Mouse (Mus musculus): ENCODE data around the gene Tcirg1. TPM values are rescaled to one million over a fixed set of nuclear protein-coding genes. Genes with fewer than 3 reads are reported as not detected.

Tcirg1 gene
- polyA plus RNA-seq, 2 experiments = 15.4 to 47.1 TPM

GRCm38 (mm10) chr19:3926685-3927084 is 19.8 kb upstream of the Tcirg1 start:
- H3K27ac ChIP-seq = no peak overlapping the region
- H3K9ac ChIP-seq (replicated peaks) = no peak overlapping the region
- DNase-seq (ENCODE audit: low read depth in 3 of 3, low spot score in 3 of 3) (no peak), ATAC-seq (ENCODE audit: insufficient read depth) (no peak)
- 72% methylated on average over 6 of the region's 6 CpGs for WGBS (ENCODE audit: insufficient replicate concordance)
- H3K27me3 ChIP-seq (ENCODE audit: control insufficient read depth, insufficient read depth, low read length) = no peaks in the 10 kb centered on the region
- TF ChIP-seq EP300 (IDR thresholded peaks at IDR 0.05; ENCODE audit: low read depth) = no peak
- no peak for TF ChIP-seq CTCF (IDR thresholded peaks at IDR 0.05; ENCODE audit: low read depth)
- H3K4me2 ChIP-seq (ENCODE audit: low read depth) = no peak overlapping the region
- H3K9me3 ChIP-seq (ENCODE audit: control insufficient read depth, low read length) = no peaks in the 10 kb centered on the region
- H3K36me3 ChIP-seq (replicated peaks; ENCODE audit: control insufficient read depth, insufficient read depth, low read depth) = no peaks in the 10 kb centered on the region
- H3K4me3 ChIP-seq (ENCODE audit: insufficient read depth in 1 of 2, low read depth in 2 of 2, low read length in 2 of 2) = no peak overlapping the region
- H3K4me1 ChIP-seq (replicated peaks; ENCODE audit: control insufficient read depth in 2 of 2, insufficient read depth in 2 of 2, low read length in 1 of 2) = peaks cover 3 to 16% of the 10 kb centered on the region in 2 experiments

- 42% methylated on average over 3 of the region's 3 CpGs for WGBS (ENCODE audit: insufficient replicate concordance)
- Histone ChIP-seq H3K9me3 (ENCODE audit: control insufficient read depth, low read length) (no peaks in the 10 kb centered on the region), H3K27me3 (ENCODE audit: control insufficient read depth, insufficient read depth, low read length) (no peaks in the 10 kb centered on the region), H3K4me2 (ENCODE audit: low read depth) (no peak overlapping the region), H3K27ac (no peak overlapping the region), H3K9ac (replicated peaks) (no peak overlapping the region), H3K4me3 (ENCODE audit: insufficient read depth in 1 of 2, low read depth in 2 of 2, low read length in 2 of 2) (no peak overlapping the region), H3K36me3 (replicated peaks; ENCODE audit: control insufficient read depth, insufficient read depth, low read depth) (no peaks in the 10 kb centered on the region), H3K4me1 (replicated peaks; ENCODE audit: control insufficient read depth in 2 of 2, insufficient read depth in 2 of 2, low read length in 1 of 2) (peaks cover 3 to 16% of the 10 kb centered on the region in 2 experiments)
- peak; percentile 37; the same call in 1 of the 2 replicates for TF ChIP-seq CTCF (IDR thresholded peaks at IDR 0.05; ENCODE audit: low read depth)
- TF ChIP-seq EP300 (IDR thresholded peaks at IDR 0.05; ENCODE audit: low read depth) = no peak
- ATAC-seq (ENCODE audit: insufficient read depth) (no peak), DNase-seq (ENCODE audit: low read depth in 3 of 3, low spot score in 3 of 3) (no peak)
Measured at GRCm38 (mm10) chr19:3926279-3926678, 19.3 kb upstream of the Tcirg1 start.

- Histone ChIP-seq H3K9ac (replicated peaks) (no peak overlapping the region), H3K4me1 (replicated peaks; ENCODE audit: control insufficient read depth in 2 of 2, insufficient read depth in 2 of 2, low read length in 1 of 2) (peaks cover 3 to 16% of the 10 kb centered on the region in 2 experiments), H3K9me3 (ENCODE audit: control insufficient read depth, low read length) (no peaks in the 10 kb centered on the region), H3K36me3 (replicated peaks; ENCODE audit: control insufficient read depth, insufficient read depth, low read depth) (no peaks in the 10 kb centered on the region), H3K27ac (no peak overlapping the region), H3K27me3 (ENCODE audit: control insufficient read depth, insufficient read depth, low read length) (no peaks in the 10 kb centered on the region), H3K4me3 (ENCODE audit: insufficient read depth in 1 of 2, low read depth in 2 of 2, low read length in 2 of 2) (no peak overlapping the region), H3K4me2 (ENCODE audit: low read depth) (no peak overlapping the region)
- no peak for TF ChIP-seq EP300 (IDR thresholded peaks at IDR 0.05; ENCODE audit: low read depth)
- no peak for TF ChIP-seq CTCF (IDR thresholded peaks at IDR 0.05; ENCODE audit: low read depth)
- no peak for ATAC-seq (ENCODE audit: insufficient read depth)
- DNase-seq (ENCODE audit: low read depth in 3 of 3, low spot score in 3 of 3) = no peak
- WGBS (ENCODE audit: insufficient replicate concordance) = 69% methylated on average over 6 of the region's 6 CpGs
Measured at GRCm38 (mm10) chr19:3925859-3926258, 18.9 kb upstream of the Tcirg1 start.

- H3K9ac ChIP-seq (replicated peaks) = no peak overlapping the region
- no peak overlapping the region for H3K4me2 ChIP-seq (ENCODE audit: low read depth)
- no peak overlapping the region for H3K27ac ChIP-seq
- peaks cover 3 to 12% of the 10 kb centered on the region in 2 experiments for H3K4me1 ChIP-seq (replicated peaks; ENCODE audit: control insufficient read depth in 2 of 2, insufficient read depth in 2 of 2, low read length in 1 of 2)
- no peak for DNase-seq (ENCODE audit: low read depth in 3 of 3, low spot score in 3 of 3)
- H3K27me3 ChIP-seq (ENCODE audit: control insufficient read depth, insufficient read depth, low read length) = no peaks in the 10 kb centered on the region
- H3K36me3 ChIP-seq (replicated peaks; ENCODE audit: control insufficient read depth, insufficient read depth, low read depth) = no peaks in the 10 kb centered on the region
- no peak for TF ChIP-seq CTCF (IDR thresholded peaks at IDR 0.05; ENCODE audit: low read depth)
- no peak for TF ChIP-seq EP300 (IDR thresholded peaks at IDR 0.05; ENCODE audit: low read depth)
- WGBS (ENCODE audit: insufficient replicate concordance) = 58% methylated on average over 7 of the region's 7 CpGs
- no peak overlapping the region for H3K4me3 ChIP-seq (ENCODE audit: insufficient read depth in 1 of 2, low read depth in 2 of 2, low read length in 2 of 2)
- no peak for ATAC-seq (ENCODE audit: insufficient read depth)
- H3K9me3 ChIP-seq (ENCODE audit: control insufficient read depth, low read length) = no peaks in the 10 kb centered on the region
Measured at GRCm38 (mm10) chr19:3924868-3925267, 17.9 kb upstream of the Tcirg1 start.

GRCm38 (mm10) chr19:3924190-3924589 is 17.3 kb upstream of the Tcirg1 start:
- Histone ChIP-seq H3K36me3 (replicated peaks; ENCODE audit: control insufficient read depth, insufficient read depth, low read depth) (no peaks in the 10 kb centered on the region), H3K4me1 (replicated peaks; ENCODE audit: control insufficient read depth in 2 of 2, insufficient read depth in 2 of 2, low read length in 1 of 2) (peaks cover 3 to 8% of the 10 kb centered on the region in 2 experiments; a peak in 3 of 4 replicates), H3K4me2 (ENCODE audit: low read depth) (no peak overlapping the region), H3K4me3 (ENCODE audit: insufficient read depth in 1 of 2, low read depth in 2 of 2, low read length in 2 of 2) (no peak overlapping the region), H3K9me3 (ENCODE audit: control insufficient read depth, low read length) (no peaks in the 10 kb centered on the region), H3K27me3 (ENCODE audit: control insufficient read depth, insufficient read depth, low read length) (no peaks in the 10 kb centered on the region), H3K9ac (replicated peaks) (no peak overlapping the region), H3K27ac (no peak overlapping the region)
- no peak for TF ChIP-seq CTCF (IDR thresholded peaks at IDR 0.05; ENCODE audit: low read depth)
- TF ChIP-seq EP300 (IDR thresholded peaks at IDR 0.05; ENCODE audit: low read depth) = no peak
- 77% methylated on average over 8 of the region's 8 CpGs for WGBS (ENCODE audit: insufficient replicate concordance)
- ATAC-seq (ENCODE audit: insufficient read depth) = no peak
- no peak for DNase-seq (ENCODE audit: low read depth in 3 of 3, low spot score in 3 of 3)

All from liver, embryonic 14.5 days (tissue).